Mouse (Mus musculus) hematopoietic stem cell, adult 5-6 weeks (primary cell): Measurements from ENCODE around the gene Nphs2. TPM values are rescaled to one million over a fixed set of nuclear protein-coding genes. Genes with fewer than 3 reads are reported as not detected.
A peak's percentile ranks its signal among the peaks of the same experiment; 100 is the strongest.
"Not testable (repeated sequence)": the region's sequence is repeated elsewhere in the genome, so short reads cannot be mapped to it uniquely, and the experiment has no call there.

Experiments
- ATAC-seq, 2 experiments: fragments of 125-278 bp in 1 of 2; replicated peaks in 1 of 2; 2 replicates each; pipeline ENCODE4 v1.8.0; 2016 to 2017; ENCODE audit warnings: inconsistent platforms in 2 of 2, mild to moderate bottlenecking in 2 of 2, moderate number of reproducible peaks in 2 of 2, low read depth in 1 of 2, moderate TSS enrichment in 1 of 2; ENCODE audit not compliant: low FRiP score in 2 of 2, poor library complexity in 2 of 2, severe bottlenecking in 2 of 2, insufficient read depth in 1 of 2, low TSS enrichment in 1 of 2
- total RNA-seq: library from RNA; stranded (forward); fragments of 172-1452, 232-1000 nt; gene quantifications from 2 replicates; pipeline ENCODE4 v1.2.3, GENCODE M21; 2017

Gene Nphs2
- 0.81 TPM in 1 of 2 replicates, not detected in the other for total RNA-seq

- peak; percentile 27 to 66; a peak in 2 of 4 replicates for ATAC-seq
These were observed at the start of gene Nphs2 for GRCm38 (mm10) chr1:156310630-156311029. Gene Nphs2 (plus strand): TSS chr1:156310727.

GRCm38 (mm10) chr1:156263352-156263751 lies 47.2 kb upstream of the Nphs2 start:
- ATAC-seq: peak; percentile 29 to 62; a peak in 1 of 4 replicates

GRCm38 (mm10) chr1:156263946-156264345 lies 46.6 kb upstream of the Nphs2 start:
- ATAC-seq: no peak

- not testable (repeated sequence) for ATAC-seq
These were observed 42.0 kb upstream of the Nphs2 start for GRCm38 (mm10) chr1:156268546-156268945.

GRCm38 (mm10) chr1:156270471-156270870 lies 40.1 kb upstream of the Nphs2 start:
- ATAC-seq: no peak

GRCm38 (mm10) chr1:156271654-156272053 lies 38.9 kb upstream of the Nphs2 start:
- no peak for ATAC-seq

GRCm38 (mm10) chr1:156273647-156274046 lies 36.9 kb upstream of the Nphs2 start:
- ATAC-seq: no peak

- 0 out of 4 replicates have a peak, but pooled peaks of 1 of the 2 experiments have one; percentile 32 for ATAC-seq
These were observed 30.4 kb upstream of the Nphs2 start for GRCm38 (mm10) chr1:156280131-156280530.

GRCm38 (mm10) chr1:156284207-156284606 lies 26.3 kb upstream of the Nphs2 start:
- peak; percentile 55 to 66 for ATAC-seq

- 0 out of 4 replicates have a peak, but pooled peaks of 1 of the 2 experiments have one; percentile 28 for ATAC-seq
These were observed 25.5 kb upstream of the Nphs2 start for GRCm38 (mm10) chr1:156284851-156285540.

- ATAC-seq: no peak
These were observed 25.0 kb upstream of the Nphs2 start for GRCm38 (mm10) chr1:156285541-156285896.

- no peak for ATAC-seq
These were observed 21.8 kb upstream of the Nphs2 start for GRCm38 (mm10) chr1:156288556-156289221.

- not testable (repeated sequence) for ATAC-seq
These were observed 21.3 kb upstream of the Nphs2 start for GRCm38 (mm10) chr1:156289222-156289587.

- ATAC-seq: no peak
These were observed 20.5 kb upstream of the Nphs2 start for GRCm38 (mm10) chr1:156290016-156290415.

- ATAC-seq: peak; percentile 42 to 48
These were observed 7.4 kb upstream of the Nphs2 start, which contains the start of gene Tdrd5 for GRCm38 (mm10) chr1:156302911-156303749. Gene Tdrd5 (minus strand): TSS chr1:156303664.

- ATAC-seq: peak; percentile 69 to 92
These were observed 1.9 kb upstream of the Nphs2 start for GRCm38 (mm10) chr1:156308595-156308994.

GRCm38 (mm10) chr1:156323126-156323525 lies 12.6 kb downstream of the Nphs2 start:
- no peak for ATAC-seq

- no peak for ATAC-seq
These were observed 30.3 kb downstream of the Nphs2 start for GRCm38 (mm10) chr1:156340847-156341246.
